Mouse (Mus musculus) mouse embryonic stem cell (cell line): ENCODE data around the gene Adcyap1r1.

Source experiments
- in situ Hi-C, 2 experiments: fragments of 300-500 bp; cut with MboI; formaldehyde crosslinking; loops; 1 replicate in 1 of 2; 3 replicates in 1 of 2; pipeline ENCODE4 v1.14.3; 2019 to 2020; ENCODE audit warnings: low sequenced_read_pairs in 2 of 2, low pct_unique_long_range_greater_than_20kb in 1 of 2, mixed read lengths in 1 of 2; ENCODE audit not compliant: unreplicated experiment in 1 of 2

Gene Adcyap1r1

DNA sequence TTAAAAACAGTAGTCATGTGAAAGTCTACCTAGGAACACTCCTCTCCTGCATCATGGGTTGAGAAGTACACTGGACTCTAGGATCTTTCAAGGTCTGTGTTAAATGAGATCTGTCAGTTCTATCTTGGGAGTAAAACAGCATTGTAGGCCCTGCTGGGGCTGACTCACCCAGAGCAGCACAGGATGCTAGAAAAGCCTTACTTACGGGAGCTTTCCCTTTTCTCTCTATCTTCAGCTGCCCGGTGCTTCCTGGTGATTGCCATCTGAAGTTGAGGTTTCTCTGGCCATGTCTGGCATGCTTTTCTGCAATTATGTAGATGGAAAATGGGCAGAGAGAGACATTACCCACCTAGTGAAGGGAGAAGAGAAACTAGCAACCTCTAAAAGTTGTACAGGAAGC, 84.7 kb downstream of the Adcyap1r1 start:
- in situ Hi-C loops = loop anchor here in 1 of 2 experiments (25.0 kb wide), 2 partner anchors 276 to 401 kb away; no protein-coding TSS in a partner anchor

DNA sequence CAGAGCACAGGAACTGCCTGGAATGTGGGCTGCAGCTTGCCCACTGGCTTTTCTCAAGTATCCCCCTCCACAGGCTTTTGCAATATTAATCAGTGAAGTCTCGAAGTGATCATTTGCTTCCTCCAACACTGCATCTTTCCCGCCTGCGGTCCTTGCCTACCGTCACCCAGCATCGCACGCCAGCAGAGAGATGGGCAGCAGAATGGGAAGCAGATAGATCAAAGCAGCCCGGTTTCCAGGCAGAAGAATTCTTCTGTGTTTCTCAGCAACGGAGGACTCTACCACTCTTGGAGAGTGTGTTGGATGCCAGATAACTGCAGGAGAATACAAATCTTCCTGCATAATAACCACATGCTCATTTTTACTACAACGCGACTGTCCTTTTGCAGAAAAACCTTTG, 87.4 kb downstream of the Adcyap1r1 start:
- in situ Hi-C loops = loop anchor here in 1 of 2 experiments (25.0 kb wide), 2 partner anchors 273 to 398 kb away; no protein-coding TSS in a partner anchor

DNA sequence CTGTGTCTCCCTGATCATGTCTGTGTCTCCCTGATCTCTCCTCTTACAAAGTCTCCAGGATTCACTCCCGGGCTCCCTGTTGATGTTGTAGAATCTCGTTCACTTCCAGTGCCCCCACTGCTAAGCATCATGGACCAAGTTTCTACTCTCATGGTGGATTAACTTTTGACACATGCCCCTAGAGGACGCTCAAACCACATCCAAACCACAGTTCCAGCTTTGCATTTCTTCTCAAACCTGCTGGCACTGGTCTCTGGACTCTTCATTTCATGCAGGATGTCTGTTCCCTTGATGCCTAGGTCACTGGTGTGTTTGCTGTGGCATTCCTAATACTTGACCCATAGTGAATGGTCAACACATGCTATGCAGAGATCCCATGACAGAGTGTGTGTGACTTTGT, 90.6 kb downstream of the Adcyap1r1 start:
- in situ Hi-C loops = loop anchor here in 1 of 2 experiments (25.0 kb wide), 2 partner anchors 270 to 395 kb away; no protein-coding TSS in a partner anchor

DNA sequence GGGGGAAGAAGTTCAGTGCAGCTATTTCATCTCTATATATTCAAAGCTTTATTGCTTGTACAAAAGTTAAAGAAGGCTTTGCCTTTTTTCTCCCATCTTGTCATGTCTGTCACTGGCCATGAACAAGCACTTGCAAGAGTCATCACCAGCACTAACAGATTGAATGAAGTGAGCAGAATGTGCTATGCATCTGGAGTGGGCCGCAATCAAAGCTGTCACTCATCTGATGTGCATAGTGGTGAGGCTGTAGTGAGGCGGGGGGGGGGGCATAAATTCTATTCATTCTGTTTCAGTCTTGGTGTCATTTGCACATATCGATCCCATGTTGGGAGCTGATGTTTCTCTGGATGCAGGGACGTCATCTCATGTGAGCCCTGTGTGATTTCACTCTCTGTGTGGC, 91.6 kb downstream of the Adcyap1r1 start:
- in situ Hi-C loops = loop anchor here in 1 of 2 experiments (25.0 kb wide), 2 partner anchors 269 to 394 kb away; no protein-coding TSS in a partner anchor

DNA sequence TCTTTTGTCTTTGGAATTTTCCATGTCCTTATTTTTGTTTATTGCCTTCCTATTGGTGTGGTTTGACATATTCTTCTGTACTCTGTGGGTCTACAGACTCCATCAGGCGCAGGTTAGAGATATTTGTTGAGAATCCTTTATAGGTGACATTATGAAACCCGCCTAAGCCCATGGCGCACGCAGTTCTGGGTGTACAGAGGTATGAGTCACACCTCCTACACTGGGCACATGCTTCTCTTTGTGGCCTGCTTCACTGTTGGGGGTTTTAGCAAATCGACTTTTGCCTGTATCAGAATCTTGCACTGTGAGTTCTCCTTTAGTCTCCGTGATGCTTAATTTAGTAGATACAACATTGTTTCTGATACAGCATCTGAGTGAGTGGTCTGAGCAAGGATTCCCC, 97.4 kb downstream of the Adcyap1r1 start:
- in situ Hi-C loops = loop anchor here in 1 of 2 experiments (25.0 kb wide), 2 partner anchors 263 to 388 kb away; no protein-coding TSS in a partner anchor

DNA sequence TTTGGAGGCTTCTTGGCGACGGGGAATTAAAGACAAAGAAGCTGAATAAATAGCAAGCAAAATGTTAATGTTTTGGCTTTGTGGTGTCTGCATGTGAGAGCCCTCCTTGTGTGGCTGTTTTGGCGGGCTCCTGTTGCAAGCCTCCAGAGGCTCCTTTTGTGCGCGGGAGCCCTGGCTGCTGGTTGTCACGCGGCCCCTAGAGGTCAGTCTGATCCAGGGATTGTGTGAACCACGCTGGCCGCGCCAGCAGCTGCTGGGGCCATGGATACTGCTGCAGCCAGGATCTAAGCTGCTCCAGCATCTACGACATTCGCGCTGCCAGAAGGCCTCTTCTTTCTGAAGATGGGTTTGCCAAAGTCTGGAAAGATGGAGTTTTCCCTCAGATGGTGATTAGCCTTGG, 99.1 kb downstream of the Adcyap1r1 start:
- in situ Hi-C loops = no loop called here
